Mouse (Mus musculus): ENCODE results near the gene Snx19. TPM values are rescaled to one million over a fixed set of nuclear protein-coding genes. Genes with fewer than 3 reads are reported as not detected.

Snx19 gene
- polyA plus RNA-seq, 1 experiment from 2014 or later = 6.7 TPM

DNA sequence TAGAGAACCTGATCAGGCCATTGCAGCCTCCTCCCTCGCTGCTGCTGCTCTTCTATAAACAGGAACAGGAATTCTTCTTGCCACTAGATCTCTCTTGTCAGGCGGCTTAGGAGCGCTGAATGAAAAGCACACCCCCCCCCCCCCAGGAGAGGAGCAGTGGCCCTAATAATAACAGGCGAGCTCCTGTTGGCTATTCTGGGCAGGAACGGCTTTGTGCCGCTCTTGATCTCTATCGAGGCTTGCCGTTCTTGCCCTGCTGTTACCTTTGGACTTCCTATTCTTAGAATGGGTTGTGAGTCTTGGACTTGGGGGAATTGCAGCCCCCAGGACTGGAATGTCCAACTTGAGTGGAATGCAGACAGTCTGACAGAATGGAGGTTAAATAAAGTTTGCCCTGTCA lies 33.6 kb downstream of the Snx19 start:
- no peak for ATAC-seq (ENCODE audit: low FRiP score, low TSS enrichment)
- Histone ChIP-seq H3K9me3 (ENCODE audit: control insufficient read depth, low read length) (no peaks in the 10 kb centered on the region), H3K4me1 (replicated peaks; ENCODE audit: control insufficient read depth, insufficient read depth) (no peaks in the 10 kb centered on the region), H3K9ac (ENCODE audit: low read length) (no peak overlapping the region), H3K27me3 (ENCODE audit: control insufficient read depth, insufficient read depth, low read length) (no peaks in the 10 kb centered on the region), H3K4me3 (ENCODE audit: low read depth, low read length) (no peak overlapping the region), H3K27ac (replicated peaks) (no peak overlapping the region), H3K36me3 (ENCODE audit: control insufficient read depth, insufficient read depth, low read length) (peaks cover 20% of the 10 kb centered on the region), H3K4me2 (replicated peaks; ENCODE audit: low read depth) (no peak overlapping the region)
- 58% methylated on average over 8 of the region's 8 CpGs for WGBS
- no peak for DNase-seq (ENCODE audit: low spot score)
- TF ChIP-seq CTCF (IDR thresholded peaks at IDR 0.05; ENCODE audit: low read depth) = no peak
- TF ChIP-seq EP300 (optimal IDR thresholded peaks at IDR 0.05) = no peak

DNA sequence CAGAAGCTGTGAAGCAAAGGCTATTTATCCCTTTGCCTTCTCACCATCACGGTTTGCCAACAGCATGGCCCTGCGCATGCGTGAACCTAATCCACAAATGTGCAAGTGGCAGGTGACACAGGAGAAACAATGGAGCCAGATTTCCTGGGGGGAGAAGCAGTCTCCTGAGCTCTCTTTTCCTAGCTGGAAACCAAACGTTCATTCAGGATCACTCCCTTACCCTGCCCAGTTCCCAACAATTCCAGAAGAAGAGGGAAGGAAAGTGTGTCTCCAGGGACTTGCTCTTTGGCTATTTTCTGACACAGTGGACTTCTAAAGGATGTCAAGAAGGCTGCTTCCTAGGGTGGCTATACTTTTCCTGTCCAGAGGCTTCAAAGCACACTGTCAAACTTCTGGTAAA lies 37.8 kb downstream of the Snx19 start:
- ATAC-seq (ENCODE audit: low FRiP score, low TSS enrichment) = no peak
- H3K4me1 ChIP-seq (replicated peaks; ENCODE audit: control insufficient read depth, insufficient read depth) = no peaks in the 10 kb centered on the region
- 81% methylated on average over 4 of the region's 4 CpGs for WGBS
- H3K27ac ChIP-seq (replicated peaks) = no peak overlapping the region
- H3K36me3 ChIP-seq (ENCODE audit: control insufficient read depth, insufficient read depth, low read length) = peaks cover 21% of the 10 kb centered on the region
- no peaks in the 10 kb centered on the region for H3K9me3 ChIP-seq (ENCODE audit: control insufficient read depth, low read length)
- DNase-seq (ENCODE audit: low spot score) = no peak
- H3K9ac ChIP-seq (ENCODE audit: low read length) = no peak overlapping the region
- no peak overlapping the region for H3K4me2 ChIP-seq (replicated peaks; ENCODE audit: low read depth)
- H3K27me3 ChIP-seq (ENCODE audit: control insufficient read depth, insufficient read depth, low read length) = no peaks in the 10 kb centered on the region
- TF ChIP-seq CTCF (IDR thresholded peaks at IDR 0.05; ENCODE audit: low read depth) = no peak
- TF ChIP-seq EP300 (optimal IDR thresholded peaks at IDR 0.05) = no peak
- H3K4me3 ChIP-seq (ENCODE audit: low read depth, low read length) = no peak overlapping the region

DNA sequence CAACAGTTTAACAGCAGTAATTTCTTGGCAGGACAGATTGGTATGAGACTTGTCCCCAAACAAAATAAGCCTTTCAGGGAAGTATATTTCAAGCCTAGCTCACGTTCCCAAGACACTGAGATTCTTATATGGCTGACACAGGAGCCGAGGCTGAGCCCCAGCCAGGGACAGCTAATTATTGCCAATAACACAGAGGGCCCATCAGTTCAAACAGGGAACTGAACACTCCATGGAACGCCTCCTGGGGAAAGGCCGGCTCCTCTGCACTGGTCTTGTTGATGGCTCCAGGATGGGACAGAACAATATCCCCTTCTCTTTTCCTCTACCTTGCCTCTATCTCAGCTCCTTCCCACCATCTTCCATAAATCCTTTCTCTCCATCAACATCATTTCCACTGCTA lies 53.1 kb downstream of the Snx19 start:
- no peak overlapping the region for H3K4me3 ChIP-seq (ENCODE audit: low read depth, low read length)
- H3K27me3 ChIP-seq (ENCODE audit: control insufficient read depth, insufficient read depth, low read length) = no peaks in the 10 kb centered on the region
- DNase-seq (ENCODE audit: low spot score) (no peak), ATAC-seq (ENCODE audit: low FRiP score, low TSS enrichment) (0 out of 2 replicates have a peak, but pooled peaks have one; percentile 21)
- H3K9ac ChIP-seq (ENCODE audit: low read length) = no peak overlapping the region
- no peaks in the 10 kb centered on the region for H3K4me1 ChIP-seq (replicated peaks; ENCODE audit: control insufficient read depth, insufficient read depth)
- no peaks in the 10 kb centered on the region for H3K36me3 ChIP-seq (ENCODE audit: control insufficient read depth, insufficient read depth, low read length)
- WGBS = 57% methylated on average over 4 of the region's 4 CpGs
- no peak for TF ChIP-seq EP300 (optimal IDR thresholded peaks at IDR 0.05)
- TF ChIP-seq CTCF (IDR thresholded peaks at IDR 0.05; ENCODE audit: low read depth) = no peak
- no peaks in the 10 kb centered on the region for H3K9me3 ChIP-seq (ENCODE audit: control insufficient read depth, low read length)
- no peak overlapping the region for H3K4me2 ChIP-seq (replicated peaks; ENCODE audit: low read depth)
- no peak overlapping the region for H3K27ac ChIP-seq (replicated peaks)

DNA sequence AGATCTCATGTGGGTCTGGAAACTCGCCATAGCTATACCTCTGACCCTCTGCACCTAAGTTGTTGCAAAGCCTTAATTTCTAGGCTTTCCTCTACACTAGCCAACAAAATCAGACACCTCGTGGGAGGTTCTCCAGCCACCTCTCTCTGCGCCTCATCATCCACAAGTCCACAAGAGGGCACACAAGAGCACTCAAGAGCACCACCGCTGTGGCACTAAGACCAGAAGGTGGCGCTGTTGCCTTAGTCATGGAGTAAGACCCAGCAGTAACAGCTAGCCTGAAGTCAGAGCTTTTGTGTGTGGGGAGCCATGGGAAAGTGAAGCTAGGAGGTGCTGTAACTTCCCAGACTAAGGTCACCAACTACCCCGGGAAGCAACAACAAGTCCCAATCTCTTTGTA lies 53.6 kb downstream of the Snx19 start:
- H3K9ac ChIP-seq (ENCODE audit: low read length) = no peak overlapping the region
- H3K4me3 ChIP-seq (ENCODE audit: low read depth, low read length) = no peak overlapping the region
- H3K27ac ChIP-seq (replicated peaks) = no peak overlapping the region
- H3K4me2 ChIP-seq (replicated peaks; ENCODE audit: low read depth) = no peak overlapping the region
- H3K9me3 ChIP-seq (ENCODE audit: control insufficient read depth, low read length) = no peaks in the 10 kb centered on the region
- 1% methylated on average over 6 of the region's 6 CpGs for WGBS
- TF ChIP-seq EP300 (optimal IDR thresholded peaks at IDR 0.05) (no peak), CTCF (IDR thresholded peaks at IDR 0.05; ENCODE audit: low read depth) (peak; percentile 100)
- no peaks in the 10 kb centered on the region for H3K27me3 ChIP-seq (ENCODE audit: control insufficient read depth, insufficient read depth, low read length)
- no peaks in the 10 kb centered on the region for H3K4me1 ChIP-seq (replicated peaks; ENCODE audit: control insufficient read depth, insufficient read depth)
- DNase-seq (ENCODE audit: low spot score) = peak; percentile 93
- ATAC-seq (ENCODE audit: low FRiP score, low TSS enrichment) = peak; percentile 91
- H3K36me3 ChIP-seq (ENCODE audit: control insufficient read depth, insufficient read depth, low read length) = no peaks in the 10 kb centered on the region

DNA sequence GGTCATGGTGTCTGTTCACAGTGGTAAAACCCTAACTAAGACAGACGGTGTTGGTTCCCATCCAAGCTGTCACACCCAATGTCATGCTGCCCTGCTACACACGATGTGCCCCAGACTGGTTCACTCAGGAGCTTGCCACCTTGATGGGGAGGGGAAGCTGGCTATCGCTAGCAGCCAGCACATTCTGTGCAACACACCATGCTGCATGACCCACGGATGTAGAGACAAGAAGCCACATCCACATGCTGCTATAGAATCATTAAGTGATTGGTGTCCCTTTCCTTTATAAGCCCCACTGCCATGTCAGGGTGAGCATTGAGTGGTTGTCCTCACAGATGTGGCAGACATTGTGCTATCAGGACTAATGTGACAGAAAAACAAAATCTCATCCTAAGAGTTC lies 55.2 kb downstream of the Snx19 start:
- no peaks in the 10 kb centered on the region for H3K36me3 ChIP-seq (ENCODE audit: control insufficient read depth, insufficient read depth, low read length)
- ATAC-seq (ENCODE audit: low FRiP score, low TSS enrichment) (no peak), DNase-seq (ENCODE audit: low spot score) (no peak)
- no peak overlapping the region for H3K9ac ChIP-seq (ENCODE audit: low read length)
- H3K9me3 ChIP-seq (ENCODE audit: control insufficient read depth, low read length) = no peaks in the 10 kb centered on the region
- no peaks in the 10 kb centered on the region for H3K4me1 ChIP-seq (replicated peaks; ENCODE audit: control insufficient read depth, insufficient read depth)
- H3K4me2 ChIP-seq (replicated peaks; ENCODE audit: low read depth) = no peak overlapping the region
- no peak overlapping the region for H3K4me3 ChIP-seq (ENCODE audit: low read depth, low read length)
- no peak overlapping the region for H3K27ac ChIP-seq (replicated peaks)
- TF ChIP-seq EP300 (optimal IDR thresholded peaks at IDR 0.05) (no peak), CTCF (IDR thresholded peaks at IDR 0.05; ENCODE audit: low read depth) (no peak)
- H3K27me3 ChIP-seq (ENCODE audit: control insufficient read depth, insufficient read depth, low read length) = no peaks in the 10 kb centered on the region
- WGBS = 87% methylated on average over 4 of the region's 4 CpGs

DNA sequence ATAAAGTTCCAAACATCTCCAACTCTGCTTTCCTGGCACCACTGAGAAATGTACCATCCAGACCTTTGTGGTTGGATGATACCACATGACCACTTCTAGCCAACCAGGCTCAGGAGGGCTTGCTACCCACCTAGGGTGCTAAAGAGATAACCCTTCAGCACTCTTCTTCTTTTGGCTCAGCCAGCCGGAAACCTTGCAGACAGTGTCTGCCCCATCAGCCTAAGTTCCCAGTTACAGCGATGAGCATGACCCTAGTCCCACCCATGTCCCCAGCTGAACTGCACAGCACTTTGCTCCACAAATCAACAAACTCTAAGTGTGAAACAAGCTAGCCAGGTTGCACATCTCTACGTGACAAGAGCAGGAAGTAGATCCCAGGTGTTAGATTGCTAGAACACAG lies 57.3 kb downstream of the Snx19 start:
- no peaks in the 10 kb centered on the region for H3K4me1 ChIP-seq (replicated peaks; ENCODE audit: control insufficient read depth, insufficient read depth)
- DNase-seq (ENCODE audit: low spot score) (no peak), ATAC-seq (ENCODE audit: low FRiP score, low TSS enrichment) (no peak)
- no peak overlapping the region for H3K27ac ChIP-seq (replicated peaks)
- TF ChIP-seq CTCF (IDR thresholded peaks at IDR 0.05; ENCODE audit: low read depth) = no peak
- H3K4me2 ChIP-seq (replicated peaks; ENCODE audit: low read depth) = no peak overlapping the region
- 85% methylated on average over 3 of the region's 3 CpGs for WGBS
- H3K27me3 ChIP-seq (ENCODE audit: control insufficient read depth, insufficient read depth, low read length) = no peaks in the 10 kb centered on the region
- no peaks in the 10 kb centered on the region for H3K9me3 ChIP-seq (ENCODE audit: control insufficient read depth, low read length)
- H3K36me3 ChIP-seq (ENCODE audit: control insufficient read depth, insufficient read depth, low read length) = no peaks in the 10 kb centered on the region
- H3K4me3 ChIP-seq (ENCODE audit: low read depth, low read length) = no peak overlapping the region
- no peak overlapping the region for H3K9ac ChIP-seq (ENCODE audit: low read length)
